9 mouse cellular contexts compared by ENCODE assay signal in genomic region chr11:98968079-98968478, GRCm38 (mm10). TPM values are rescaled to one million over a fixed set of nuclear protein-coding genes. Genes with fewer than 3 reads are reported as not detected.
DNase-seq lines count a peak whose midpoint lies in the region; ATAC-seq and TF ChIP-seq lines count a peak whose summit lies in the region.
"Had no signal": no experiment of that assay in that cellular context is flagged by ENCODE, and none has a peak within 500 bp of the region (broad histone marks: within the 10 kb centered on the region; RNA-seq: fewer than 3 reads in every experiment).

No protein-coding gene starts in this region.

- peaks cover 3% of the 10 kb centered on the region for H3K36me3 ChIP-seq in embryonic facial prominence, embryonic 11.5 days (replicated peaks; ENCODE audit: control insufficient read depth, insufficient read depth, low read depth, low read length)
- peaks cover 6% of the 10 kb centered on the region; the same call in 1 of the 2 replicates for H3K36me3 ChIP-seq in forebrain, postnatal 0 days (ENCODE audit: insufficient read depth)
- peaks cover 10% of the 10 kb centered on the region; the same call in 1 of the 2 replicates for H3K36me3 ChIP-seq in midbrain, embryonic 14.5 days (ENCODE audit: control insufficient read depth, insufficient read depth, low read length)

- 71% methylated on average over 16 of the region's 16 CpGs for WGBS in embryonic facial prominence, embryonic 11.5 days
- WGBS in forebrain, postnatal 0 days = 56% methylated on average over 16 of the region's 16 CpGs
- WGBS in midbrain, embryonic 14.5 days = 59% methylated on average over 16 of the region's 16 CpGs

- intact Hi-C loops in gastrocnemius, adult 2 months (cut with DNase I) = loop anchor here (5.0 kb wide), 1 partner anchor 106 kb away; the partner anchor contains the start of gene Wipf2

- DNase-seq in kidney, adult 9 months = peak; percentile 14
- no peak for DNase-seq in kidney, adult 11 months
- DNase-seq in embryonic facial prominence, embryonic 11.5 days (ENCODE audit: low spot score) = no peak
- peak; percentile 35 for DNase-seq in forebrain, postnatal 0 days
- DNase-seq in midbrain, embryonic 14.5 days = peak; percentile 48
- DNase-seq in gastrocnemius, adult 2 months = no peak
- DNase-seq in urinary bladder, postnatal 10 days (ENCODE audit: low spot score) = no peak
- DNase-seq in B cell, adult 2 months = no peak

- ATAC-seq in embryonic facial prominence, embryonic 11.5 days (replicated peaks; ENCODE audit: insufficient number of reproducible peaks, low FRiP score, low TSS enrichment, low read depth) = no peak
- ATAC-seq in forebrain, postnatal 0 days = no peak
- ATAC-seq in midbrain, embryonic 14.5 days (ENCODE audit: low FRiP score, low TSS enrichment) = no peak

- no peaks in the 10 kb centered on the region for H3K9me3 ChIP-seq in embryonic facial prominence, embryonic 11.5 days (replicated peaks; ENCODE audit: control insufficient read depth, low read length)
- no peaks in the 10 kb centered on the region for H3K9me3 ChIP-seq in forebrain, postnatal 0 days (ENCODE audit: low read length)
- H3K9me3 ChIP-seq in midbrain, embryonic 14.5 days (ENCODE audit: control insufficient read depth, low read length) = no peaks in the 10 kb centered on the region
- H3K9me3 ChIP-seq: G1E had no signal

- H3K9ac ChIP-seq in embryonic facial prominence, embryonic 11.5 days (replicated peaks; ENCODE audit: low read length) = no peak overlapping the region
- 0 out of 2 replicates have a peak overlapping the region, but pooled peaks have one; percentile 18 for H3K9ac ChIP-seq in forebrain, postnatal 0 days
- 0 out of 2 replicates have a peak overlapping the region, but pooled peaks have one; percentile 16 for H3K9ac ChIP-seq in midbrain, embryonic 14.5 days (replicated peaks; ENCODE audit: low read length)

- TF ChIP-seq CTCF in forebrain, postnatal 0 days (IDR thresholded peaks at IDR 0.05; ENCODE audit: low read depth) = no peak
- no peak for TF ChIP-seq CTCF in gastrocnemius, adult 2 months (IDR thresholded peaks at IDR 0.05)

- H3K4me1 ChIP-seq in embryonic facial prominence, embryonic 11.5 days (ENCODE audit: control insufficient read depth, insufficient read depth, low read length) = peaks cover 52% of the 10 kb centered on the region
- peaks cover 65% of the 10 kb centered on the region for H3K4me1 ChIP-seq in forebrain, postnatal 0 days (ENCODE audit: insufficient read depth)
- peaks cover 87% of the 10 kb centered on the region for H3K4me1 ChIP-seq in midbrain, embryonic 14.5 days (ENCODE audit: control insufficient read depth, insufficient read depth, low read length)

- peak overlapping the region; percentile 66 for H3K27ac ChIP-seq in embryonic facial prominence, embryonic 11.5 days (replicated peaks; ENCODE audit: low read depth, low read length)
- H3K27ac ChIP-seq in forebrain, postnatal 0 days (ENCODE audit: low read depth, low read length) = peak overlapping the region; percentile 88
- peak overlapping the region; percentile 81 for H3K27ac ChIP-seq in midbrain, embryonic 14.5 days (replicated peaks; ENCODE audit: low read depth, low read length)
- H3K27ac ChIP-seq in gastrocnemius, adult 2 months = no peak overlapping the region

- no peak overlapping the region for H3K4me3 ChIP-seq in embryonic facial prominence, embryonic 11.5 days (ENCODE audit: low read depth, low read length)
- no peak overlapping the region for H3K4me3 ChIP-seq in forebrain, postnatal 0 days (ENCODE audit: low read depth, low read length)
- no peak overlapping the region for H3K4me3 ChIP-seq in midbrain, embryonic 14.5 days (replicated peaks; ENCODE audit: low read depth, low read length)
- H3K4me3 ChIP-seq in gastrocnemius, adult 2 months = no peak overlapping the region

- no peak overlapping the region for H3K4me2 ChIP-seq in embryonic facial prominence, embryonic 11.5 days (ENCODE audit: low read depth, low read length)
- no peak overlapping the region for H3K4me2 ChIP-seq in forebrain, postnatal 0 days (ENCODE audit: low read depth)
- peak overlapping the region; percentile 48; the same call in 1 of the 2 replicates for H3K4me2 ChIP-seq in midbrain, embryonic 14.5 days (ENCODE audit: low read length)

- no peaks in the 10 kb centered on the region for H3K27me3 ChIP-seq in embryonic facial prominence, embryonic 11.5 days (ENCODE audit: control insufficient read depth, insufficient read depth, low read length)
- no peaks in the 10 kb centered on the region for H3K27me3 ChIP-seq in forebrain, postnatal 0 days (ENCODE audit: insufficient read depth, low read length)
- peaks cover under 1% of the 10 kb centered on the region; the same call in 1 of the 2 replicates for H3K27me3 ChIP-seq in midbrain, embryonic 14.5 days (ENCODE audit: control insufficient read depth, insufficient read depth, low read length)

RNA-seq across cellular contexts. Expression of gene Gjd3, which starts 14.7 kb away (rescaled TPM):
- 0.25 and 0.43 TPM in 2 replicates for polyA plus RNA-seq in embryonic facial prominence, embryonic 11.5 days (2014; fragmentation: Nextera tagmentation; extraction: Ambion mirVana)
- 1.2 and 1.4 TPM in 2 replicates for total RNA-seq in forebrain, postnatal 0 days (2014; rRNA removed)
- 2.0 and 2.7 TPM in 2 replicates for polyA plus RNA-seq in forebrain, postnatal 0 days (2015; fragmentation: Nextera tagmentation; extraction: Ambion mirVana)
- polyA plus RNA-seq in midbrain, embryonic 14.5 days (2014; fragmentation: Nextera tagmentation; extraction: Ambion mirVana) = 0.70 and 2.0 TPM in 2 replicates
- total RNA-seq in gastrocnemius, adult 2 months (2021) = not detected
- total RNA-seq: G1E had no signal
- polyA plus RNA-seq: G1E had no signal

RNA-seq across cellular contexts. Expression of gene Rara, which starts 40.5 kb away (rescaled TPM):
- polyA plus RNA-seq in embryonic facial prominence, embryonic 11.5 days (2014; fragmentation: Nextera tagmentation; extraction: Ambion mirVana) = 32.7 and 40.2 TPM in 2 replicates
- total RNA-seq in forebrain, postnatal 0 days (2014; rRNA removed) = 11.6 and 15.2 TPM in 2 replicates
- 9.5 and 10.7 TPM in 2 replicates for polyA plus RNA-seq in forebrain, postnatal 0 days (2015; fragmentation: Nextera tagmentation; extraction: Ambion mirVana)
- polyA plus RNA-seq in midbrain, embryonic 14.5 days (2014; fragmentation: Nextera tagmentation; extraction: Ambion mirVana) = 8.8 and 11.0 TPM in 2 replicates
- total RNA-seq in gastrocnemius, adult 2 months (2021) = 10 to 100 TPM; 10.2 to 12.4 TPM

RNA-seq across cellular contexts. Expression of gene Top2a, which starts 55.9 kb away (rescaled TPM):
- polyA plus RNA-seq in embryonic facial prominence, embryonic 11.5 days (2014; fragmentation: Nextera tagmentation; extraction: Ambion mirVana) = 397 and 439 TPM in 2 replicates
- 30.2 and 40.7 TPM in 2 replicates for total RNA-seq in forebrain, postnatal 0 days (2014; rRNA removed)
- 18.1 and 19.7 TPM in 2 replicates for polyA plus RNA-seq in forebrain, postnatal 0 days (2015; fragmentation: Nextera tagmentation; extraction: Ambion mirVana)
- polyA plus RNA-seq in midbrain, embryonic 14.5 days (2014; fragmentation: Nextera tagmentation; extraction: Ambion mirVana) = 24.9 and 67.9 TPM in 2 replicates
- total RNA-seq in gastrocnemius, adult 2 months (2021) = under 1 TPM; 0.11 to 0.18 TPM

Comparison
In these comparisons a context has a peak if more than half of its experiments do, and no peak if none do; other contexts are left out.
1. DNase-seq: peak in kidney, adult 9 months (single experiment), forebrain, postnatal 0 days (single experiment) and midbrain, embryonic 14.5 days (single experiment); none in kidney, adult 11 months (single experiment), embryonic facial prominence, embryonic 11.5 days (single experiment), gastrocnemius, adult 2 months (single experiment), urinary bladder, postnatal 10 days (single experiment) and B cell, adult 2 months (0 of 2).